Mouse (Mus musculus) adrenal gland, postnatal 4 days (tissue): ENCODE results near the gene Kcnn1. TPM values are rescaled to one million over a fixed set of nuclear protein-coding genes. Genes with fewer than 3 reads are reported as not detected.

Experiments used
- DNase-seq, 2 experiments: peaks; one replicate each; pipeline ENCODE4 v3.0.0; 2021 to 2022; ENCODE audit warnings: low spot score in 2 of 2, mixed read lengths in 2 of 2
- total RNA-seq, 2 experiments: library from RNA; stranded (reverse); gene quantifications; 2 replicates each; pipeline ENCODE4 v1.2.3; 2021

The Kcnn1 gene
- total RNA-seq, 2 experiments from 2014 or later, result 1.4 to 2.1 TPM

DNA sequence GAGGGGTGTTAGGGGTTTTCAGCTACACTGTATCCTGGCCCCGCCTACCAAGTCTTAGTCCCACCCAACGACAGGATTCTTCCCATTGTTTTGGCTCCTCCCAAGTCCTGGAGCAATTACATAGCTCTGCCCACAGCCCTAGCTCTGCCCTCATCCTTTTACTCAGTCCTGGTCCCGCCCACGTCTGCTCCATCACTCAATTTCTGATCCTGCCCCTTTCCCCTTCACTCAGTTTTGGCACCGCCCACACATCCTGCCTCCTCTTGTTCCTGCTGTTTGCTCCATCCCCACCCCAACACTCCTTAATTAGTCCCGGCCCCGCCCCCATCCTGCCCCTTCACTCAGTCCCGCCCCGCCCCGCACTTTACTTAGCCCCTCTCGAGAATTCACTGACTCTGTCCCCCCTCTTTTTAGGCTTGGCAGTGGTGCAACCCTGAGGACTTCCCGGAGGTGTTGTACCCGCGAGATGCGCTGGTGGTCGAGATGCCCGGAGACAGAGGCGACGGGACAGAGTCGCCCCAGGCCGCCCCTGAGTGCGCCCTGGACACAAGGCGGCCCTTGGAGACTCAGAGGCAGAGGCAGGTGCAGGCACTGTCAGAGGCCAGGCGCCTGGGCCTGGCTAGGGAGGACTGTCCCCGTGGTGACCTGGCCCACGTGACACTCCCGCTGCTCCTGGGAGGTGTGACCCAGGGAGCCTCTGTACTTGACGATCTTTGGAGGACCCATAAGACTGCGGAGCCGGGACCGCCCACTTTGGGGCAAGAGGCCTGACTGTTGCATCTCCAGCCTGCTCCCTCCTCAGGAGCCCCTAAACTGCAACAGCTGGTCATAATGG lies 42.7 kb downstream of the Kcnn1 start:
- no peak for DNase-seq

DNA sequence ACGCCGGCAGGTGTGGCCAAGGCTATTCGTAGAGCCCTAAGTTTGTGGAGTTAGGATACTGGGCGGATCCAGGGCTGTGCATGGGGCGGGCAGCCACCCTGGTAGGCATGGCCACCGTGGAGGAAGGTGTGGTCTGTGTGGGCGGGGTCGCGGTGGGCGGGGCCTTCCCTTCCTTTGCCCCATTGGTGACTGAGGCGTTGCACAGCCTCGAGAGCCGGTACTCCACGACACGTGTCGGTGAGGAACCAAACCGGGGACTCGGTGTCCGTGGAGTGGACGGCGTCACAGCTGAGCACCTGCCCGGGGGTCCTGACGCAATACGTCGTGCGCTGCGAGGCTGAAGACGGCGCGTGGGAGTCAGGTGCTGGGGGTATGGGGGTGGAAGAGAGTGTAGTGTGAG lies 46.4 kb downstream of the Kcnn1 start:
- no peak for DNase-seq

DNA sequence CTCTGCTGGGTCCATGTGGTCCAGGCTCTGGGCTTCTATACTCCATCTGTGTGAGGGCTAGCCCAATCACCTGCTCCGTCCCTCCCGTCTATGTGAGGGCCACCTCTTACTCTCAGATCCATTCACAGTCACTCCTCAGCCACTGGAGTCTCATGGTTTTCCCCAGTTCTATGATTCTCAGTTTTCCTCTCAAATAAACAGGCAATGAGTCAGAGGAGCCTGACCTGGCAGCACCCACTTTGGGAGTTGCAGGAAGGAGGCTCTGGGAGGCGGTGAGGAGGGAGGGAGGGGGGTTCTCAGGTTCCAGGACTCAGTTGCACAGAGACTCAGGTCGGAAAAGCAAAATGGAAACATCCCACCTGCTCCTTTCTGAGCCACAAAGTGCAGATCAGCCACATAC lies 50.2 kb downstream of the Kcnn1 start:
- no peak for DNase-seq

DNA sequence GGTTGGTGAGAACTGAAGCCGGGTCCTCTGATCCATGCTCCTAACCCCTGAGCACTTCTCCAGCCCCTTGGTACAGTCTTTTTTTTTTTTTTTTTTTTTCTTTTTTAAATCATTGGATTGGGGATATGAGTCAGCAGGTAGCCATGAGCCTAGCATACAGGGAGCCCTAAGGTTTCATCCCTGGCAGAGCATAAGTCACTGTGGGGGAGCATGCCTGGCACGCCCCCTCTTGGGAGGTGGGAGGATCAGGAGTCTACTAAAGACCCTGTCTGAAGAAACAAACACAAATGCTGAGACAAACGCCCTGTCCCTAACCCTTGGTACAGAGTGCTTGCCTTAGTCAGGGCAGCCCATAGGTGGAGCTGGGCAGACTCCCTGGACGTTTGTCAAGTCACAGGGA lies 51.0 kb downstream of the Kcnn1 start:
- DNase-seq, result no peak

DNA sequence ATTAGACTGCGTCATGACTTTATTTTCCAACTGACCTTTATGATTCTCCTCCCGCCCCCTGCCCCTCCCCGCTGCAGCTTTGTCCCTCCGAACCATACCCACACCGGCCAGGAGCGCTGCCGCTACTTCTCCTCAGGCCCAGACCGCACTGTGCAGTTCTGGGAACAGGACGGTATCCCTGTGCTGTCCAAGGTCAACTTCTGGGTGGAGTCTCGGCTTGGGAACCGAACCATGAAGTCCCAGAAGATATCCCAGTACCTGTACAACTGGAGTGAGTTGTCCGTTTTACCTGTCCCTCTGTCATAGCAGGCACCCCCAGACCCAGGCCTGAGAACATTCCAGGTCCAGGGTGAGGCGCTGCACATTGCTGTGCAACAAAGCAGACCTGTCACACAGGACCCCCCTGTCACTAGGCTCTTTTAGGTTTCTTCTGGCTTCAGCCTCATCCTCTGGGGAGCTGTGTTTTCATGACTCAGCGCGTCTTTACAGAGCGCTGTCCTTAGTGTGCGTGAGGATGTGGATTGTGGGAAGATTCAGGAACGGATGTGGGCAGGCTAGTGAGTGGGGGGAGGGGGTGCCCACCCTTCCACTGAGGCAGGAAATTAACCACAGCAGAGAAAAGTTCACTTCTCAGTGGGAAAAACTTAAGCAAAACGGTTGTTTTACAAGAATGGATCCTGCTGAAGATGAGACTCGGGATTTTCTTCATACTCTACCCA lies 51.9 kb downstream of the Kcnn1 start:
- no peak for DNase-seq

DNA sequence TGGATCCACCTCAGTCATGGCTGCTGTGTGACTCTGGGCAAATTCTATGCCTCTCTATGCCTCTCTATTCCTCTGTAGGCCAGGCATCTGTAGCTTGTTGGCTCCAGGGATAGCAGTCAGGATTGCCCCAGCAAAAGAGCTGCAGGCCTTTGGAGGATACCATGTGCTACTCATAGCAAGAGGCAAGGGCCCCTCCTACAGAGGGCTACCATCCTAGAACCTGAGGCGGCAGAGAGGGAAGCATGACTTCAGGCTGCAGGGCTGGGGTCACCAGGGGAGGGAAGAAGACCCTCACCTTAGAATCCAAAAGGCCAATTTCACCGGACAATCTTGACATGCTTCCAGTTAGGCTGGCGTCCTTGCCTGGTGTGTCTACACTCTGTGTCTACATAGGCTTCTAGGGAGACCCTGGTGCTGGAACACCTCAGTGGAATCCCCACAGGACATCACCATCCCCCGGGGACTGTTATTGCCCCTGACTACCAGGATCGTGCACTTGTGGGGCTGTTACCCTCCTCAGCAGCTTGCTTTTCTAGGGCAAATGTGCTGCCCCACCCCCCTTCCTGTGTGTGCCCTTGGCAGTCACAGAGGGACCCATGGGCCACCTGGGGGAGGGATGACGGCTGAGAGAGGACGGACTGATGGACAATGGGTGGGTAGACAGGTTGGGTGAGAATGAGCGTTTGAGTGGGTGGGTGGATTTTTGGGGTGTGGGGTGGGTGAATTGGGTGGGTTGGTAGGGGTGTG lies 53.9 kb downstream of the Kcnn1 start:
- no peak for DNase-seq

DNA sequence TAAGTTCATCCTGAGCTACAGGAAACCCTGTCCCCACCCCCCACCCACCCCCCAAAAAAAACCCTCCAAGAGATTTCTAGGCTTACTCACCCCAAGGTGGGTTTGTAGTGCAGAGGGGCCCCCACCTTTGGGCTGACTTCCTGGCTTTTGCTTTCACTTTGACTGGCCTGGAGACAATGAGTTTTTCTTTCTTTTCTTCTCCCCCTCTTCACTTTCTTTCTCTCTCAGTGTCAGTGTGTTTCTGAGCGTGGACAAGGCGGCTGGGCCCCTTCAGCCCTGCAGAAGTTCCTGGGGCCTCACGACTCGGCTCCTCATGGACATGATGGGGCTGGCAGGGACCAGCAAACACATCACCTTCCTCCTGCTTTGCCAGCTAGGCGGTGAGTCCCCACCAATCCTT lies 54.8 kb downstream of the Kcnn1 start, which contains the start of gene Il12rb1:
Gene Il12rb1, plus strand, starts transcription at position 211 of the 400 bp plus-strand sequence.
- DNase-seq, result no peak

DNA sequence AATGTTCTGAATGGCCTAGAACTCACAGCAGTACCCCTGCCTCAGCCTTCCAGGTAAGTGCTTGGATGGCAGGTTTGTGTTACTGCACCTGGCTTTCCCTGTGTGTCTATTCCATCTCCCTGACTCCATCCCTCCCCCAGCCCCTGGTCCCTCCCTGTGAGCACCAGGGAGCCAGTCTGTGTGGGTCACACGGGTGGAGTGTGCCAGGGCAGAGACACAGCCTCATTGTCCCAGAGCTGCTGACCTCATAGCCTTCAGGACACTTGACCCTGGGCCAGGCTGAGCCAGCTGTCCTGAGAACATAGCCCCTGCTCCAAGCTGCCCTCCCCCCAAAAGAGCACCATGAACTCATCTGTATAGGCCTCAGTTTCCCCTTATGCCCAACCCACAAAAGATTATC lies 55.8 kb downstream of the Kcnn1 start:
- no peak for DNase-seq

DNA sequence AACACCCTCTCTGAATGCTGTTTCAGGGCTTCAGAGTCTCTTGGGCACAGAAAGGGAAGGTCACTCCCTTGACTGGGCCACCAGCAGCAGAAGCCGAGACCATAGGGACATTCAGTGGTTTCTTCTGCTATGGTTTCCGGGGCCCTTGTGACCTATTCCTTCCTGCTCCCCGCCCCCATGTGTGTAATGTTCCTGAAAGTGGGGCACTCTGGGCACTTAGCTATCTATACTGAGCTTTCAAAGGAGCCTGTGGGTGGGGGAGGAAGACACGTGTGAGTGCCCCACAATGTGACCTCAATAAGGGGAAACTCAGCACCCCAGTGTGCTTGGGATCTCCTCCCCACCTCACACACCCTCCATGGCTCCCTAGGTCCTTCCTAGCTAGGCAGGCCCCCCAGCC lies 56.5 kb downstream of the Kcnn1 start:
- DNase-seq, result no peak

DNA sequence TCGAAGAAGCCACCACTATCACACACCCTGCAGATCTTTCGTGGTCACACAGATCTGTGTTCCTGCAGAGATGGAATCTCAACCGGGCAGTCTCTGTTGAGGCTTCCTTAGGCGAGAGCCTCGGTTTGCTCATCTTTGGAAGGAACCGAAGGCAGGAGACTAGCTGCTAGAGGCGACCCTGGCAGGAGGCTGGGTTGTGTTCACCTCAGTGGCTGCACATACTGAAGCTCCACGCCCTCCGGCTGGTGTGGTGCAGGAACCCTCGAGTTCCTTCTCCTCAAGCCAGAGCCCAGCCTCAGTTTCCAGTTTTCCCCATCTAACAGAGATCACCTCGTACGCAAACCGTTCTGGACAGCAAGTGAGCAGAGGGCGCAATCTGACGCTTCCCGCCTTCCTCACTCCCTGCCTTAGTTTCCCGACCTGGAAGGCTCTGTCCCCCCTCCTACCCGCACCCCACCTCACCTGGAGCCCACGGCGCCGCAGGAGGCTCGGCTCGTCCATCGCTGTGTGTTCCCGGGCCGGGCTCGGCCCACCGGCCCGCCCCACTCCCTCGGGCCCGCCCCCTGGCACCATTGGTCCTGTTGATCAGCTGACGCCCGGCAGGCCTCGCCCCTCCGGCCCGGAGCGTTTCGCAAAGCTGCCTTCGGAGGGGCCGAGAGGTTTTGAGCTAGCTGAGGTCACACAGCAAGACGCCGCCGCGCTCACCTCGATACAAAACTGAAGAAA lies 58.4 kb downstream of the Kcnn1 start, which contains the start of gene Mast3:
Gene Mast3, minus strand, starts transcription at position 574 of the 726 bp plus-strand sequence.
- peak; percentile 73 to 77 for DNase-seq

DNA sequence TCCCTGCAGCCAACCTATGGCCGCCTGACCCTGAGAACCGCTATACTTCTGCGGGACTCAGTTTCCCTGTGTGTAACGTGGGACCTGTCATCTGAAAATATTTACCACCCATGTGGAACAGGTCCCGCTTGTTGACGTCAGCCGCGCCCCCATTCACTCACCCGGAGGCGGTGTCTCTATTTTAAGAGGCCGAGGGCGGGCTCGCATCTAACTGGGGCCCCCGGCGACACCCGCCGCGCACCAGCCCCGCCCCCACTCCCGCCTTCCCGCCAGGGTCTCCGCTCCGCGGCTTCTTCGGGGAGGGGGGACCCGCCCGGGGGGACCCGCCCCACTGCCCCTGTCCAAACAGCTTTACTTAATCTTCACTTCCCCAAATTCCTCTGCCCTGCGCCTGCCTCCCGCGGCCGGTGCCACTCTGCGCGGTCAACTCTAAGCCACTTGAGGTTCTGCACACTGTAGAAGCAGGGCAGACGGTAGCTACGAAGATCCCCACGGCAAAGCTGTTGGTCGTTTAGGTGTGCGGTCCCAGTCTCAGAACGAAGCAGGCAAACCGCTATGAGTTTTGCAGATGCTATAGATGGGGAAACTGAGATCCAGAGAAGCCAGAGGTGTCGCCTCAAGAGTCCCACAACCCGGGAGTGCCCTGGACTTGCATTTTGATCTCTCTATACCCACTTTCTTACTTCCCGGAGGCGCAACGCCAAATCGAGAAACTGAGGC lies 59.1 kb downstream of the Kcnn1 start:
- DNase-seq, result no peak

DNA sequence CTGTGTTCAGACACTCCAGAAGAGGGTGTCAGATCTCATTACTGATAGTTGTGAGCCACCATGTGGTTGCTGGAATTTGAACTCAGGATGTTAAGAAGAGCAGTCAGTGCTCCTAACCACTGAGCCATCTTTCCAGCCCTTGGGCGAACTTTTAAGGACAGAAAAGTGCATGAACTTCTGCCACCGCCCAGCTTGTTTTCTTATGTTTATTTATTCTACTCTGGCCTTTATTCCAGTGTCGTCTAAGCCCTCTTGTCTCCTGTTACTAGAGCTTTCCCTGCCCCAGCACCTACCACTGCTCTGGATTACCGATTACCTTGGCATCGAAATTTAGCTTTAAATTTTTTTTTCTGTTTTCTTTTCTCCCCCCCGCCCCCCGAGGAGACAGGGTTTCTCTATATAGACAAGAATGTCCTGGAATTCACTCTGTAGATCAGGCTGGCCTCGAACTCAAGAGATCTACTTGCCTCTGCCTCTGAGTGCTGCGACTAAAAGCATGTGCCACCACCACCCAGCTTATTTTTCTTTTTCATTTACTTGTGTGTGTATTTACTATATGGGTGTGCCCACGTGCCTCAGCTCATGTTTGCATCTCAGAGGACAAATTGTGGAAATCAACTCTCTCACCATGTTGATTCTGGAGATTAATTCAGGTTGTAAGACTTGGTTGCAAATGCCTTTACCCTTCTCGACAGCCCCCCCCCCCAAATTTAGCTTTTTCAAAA lies 60.1 kb downstream of the Kcnn1 start:
- no peak for DNase-seq

DNA sequence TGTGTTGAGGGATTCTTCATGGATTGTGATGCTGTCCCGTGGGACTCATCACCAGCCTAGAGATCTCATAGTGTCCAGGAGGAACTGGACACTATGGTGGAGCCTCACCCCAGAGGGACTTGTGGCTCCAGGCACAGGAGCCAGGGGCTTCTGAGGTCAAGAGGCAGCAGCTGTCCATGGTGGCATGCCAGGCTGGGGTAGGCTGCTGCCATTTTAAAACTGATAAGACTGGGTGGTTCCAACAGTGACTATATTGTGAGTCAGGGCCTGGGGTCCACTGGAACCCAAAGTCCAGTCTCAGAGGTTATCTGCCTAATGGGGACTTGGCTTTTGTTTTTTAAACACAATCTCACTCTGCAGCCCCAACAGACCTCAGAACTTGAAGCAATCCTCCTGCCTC lies 61.2 kb downstream of the Kcnn1 start:
- no peak for DNase-seq

DNA sequence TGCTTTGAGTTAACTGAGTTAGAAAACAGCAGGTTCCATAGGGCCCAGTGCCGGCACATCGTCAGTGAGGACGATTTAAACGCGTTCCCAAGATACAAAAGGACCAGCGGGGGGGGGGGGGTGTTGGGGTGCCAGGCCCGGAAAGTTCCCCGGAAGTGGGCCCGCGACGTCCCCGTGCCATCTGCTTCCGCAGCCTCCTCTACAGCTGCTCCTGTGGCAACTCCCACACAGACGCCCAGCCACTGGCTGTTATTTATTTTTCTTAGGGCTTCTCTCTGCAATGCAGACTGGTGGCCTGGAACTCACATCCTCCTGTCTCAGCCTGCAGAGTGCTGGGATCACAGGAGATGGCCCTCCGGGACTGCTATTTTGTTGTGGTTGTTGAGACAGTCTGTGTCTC lies 61.9 kb downstream of the Kcnn1 start:
- DNase-seq, result no peak

DNA sequence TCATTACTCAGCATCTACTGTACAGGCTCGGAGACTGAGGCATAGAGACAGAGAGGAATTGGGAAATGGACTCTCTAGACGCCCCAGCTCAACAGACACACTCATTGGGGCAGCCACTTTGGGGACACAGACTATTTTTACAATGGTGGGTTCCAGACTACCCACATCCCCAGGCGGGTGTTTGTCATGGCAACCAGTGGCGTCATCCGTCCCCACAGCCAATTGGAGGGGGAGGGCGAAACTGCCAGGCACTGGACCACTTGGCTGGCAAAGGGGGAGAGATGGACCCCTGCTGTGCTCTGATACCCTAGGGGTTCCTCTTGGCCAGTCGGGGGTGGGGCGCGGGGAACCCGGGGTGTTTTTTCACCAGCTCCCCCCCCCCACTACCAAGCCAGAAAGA lies 62.4 kb downstream of the Kcnn1 start:
- no peak for DNase-seq

DNA sequence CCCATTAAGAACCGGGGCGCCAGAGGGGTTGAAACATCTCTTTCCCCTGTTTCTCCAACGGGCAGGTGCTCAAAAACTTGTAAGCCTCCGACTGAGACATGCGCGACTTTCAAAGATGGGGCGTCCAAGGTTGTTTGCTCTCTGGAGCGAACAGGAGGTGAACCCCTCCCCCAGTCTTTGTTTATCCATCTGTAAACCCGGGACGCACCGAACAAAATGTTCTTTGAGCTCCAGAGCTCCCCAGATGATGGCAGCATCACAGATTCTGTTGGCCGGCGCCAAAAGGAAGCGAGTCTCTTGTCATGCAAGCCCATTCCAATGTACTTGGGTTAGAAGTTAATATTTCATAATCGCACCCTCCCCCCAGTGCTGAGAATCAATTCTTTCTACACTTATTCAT lies 64.8 kb downstream of the Kcnn1 start:
- no peak for DNase-seq

DNA sequence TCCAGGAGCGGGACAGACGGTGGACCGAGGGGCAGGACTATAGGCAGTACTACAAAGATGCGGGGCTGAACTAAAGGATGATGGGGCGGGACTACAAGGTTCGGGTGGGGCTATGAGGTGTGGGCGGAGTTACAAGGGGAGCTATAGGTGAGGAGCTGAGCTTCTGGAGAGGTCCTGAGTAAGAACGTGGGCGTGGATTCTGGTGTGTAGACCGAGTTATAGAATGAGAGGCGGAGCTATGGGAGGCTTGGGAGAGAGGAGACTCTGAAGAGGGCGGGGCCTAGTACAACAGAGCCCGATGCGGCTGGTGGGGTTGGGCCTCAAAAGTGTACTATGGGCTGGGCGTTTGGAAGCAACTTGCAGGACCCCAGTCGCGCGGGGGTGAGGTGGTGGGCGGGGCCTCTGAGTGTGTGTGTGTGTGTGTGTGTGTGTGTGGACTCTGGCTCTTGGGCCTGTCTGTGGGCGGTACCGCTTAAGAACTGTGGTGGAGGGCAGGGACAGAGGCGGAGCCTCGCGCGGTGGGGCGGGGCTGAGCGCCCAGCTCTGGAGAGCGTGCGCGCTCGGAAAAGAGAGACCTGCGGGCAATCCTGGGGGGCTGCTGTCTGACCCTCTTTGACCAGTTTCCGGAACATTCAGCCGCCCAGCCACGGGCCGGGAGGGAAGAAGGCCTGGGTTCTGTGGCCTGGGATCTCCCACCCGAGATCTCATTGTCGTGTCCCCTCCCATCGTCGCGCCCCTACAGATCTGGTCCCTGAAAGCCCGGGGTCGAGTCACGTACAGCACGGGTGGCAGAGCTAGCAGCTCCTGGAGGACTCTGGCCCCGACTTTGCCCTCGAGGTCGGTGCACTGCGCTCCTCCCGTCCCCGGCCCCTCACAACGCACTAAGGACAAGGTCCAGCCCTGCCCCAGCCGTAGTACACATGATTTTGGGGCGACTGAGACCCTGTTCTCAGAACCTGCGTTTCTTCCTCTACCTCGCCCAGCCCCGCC lies 65.7 kb downstream of the Kcnn1 start:
- DNase-seq, result peak; percentile 63 to 82

DNA sequence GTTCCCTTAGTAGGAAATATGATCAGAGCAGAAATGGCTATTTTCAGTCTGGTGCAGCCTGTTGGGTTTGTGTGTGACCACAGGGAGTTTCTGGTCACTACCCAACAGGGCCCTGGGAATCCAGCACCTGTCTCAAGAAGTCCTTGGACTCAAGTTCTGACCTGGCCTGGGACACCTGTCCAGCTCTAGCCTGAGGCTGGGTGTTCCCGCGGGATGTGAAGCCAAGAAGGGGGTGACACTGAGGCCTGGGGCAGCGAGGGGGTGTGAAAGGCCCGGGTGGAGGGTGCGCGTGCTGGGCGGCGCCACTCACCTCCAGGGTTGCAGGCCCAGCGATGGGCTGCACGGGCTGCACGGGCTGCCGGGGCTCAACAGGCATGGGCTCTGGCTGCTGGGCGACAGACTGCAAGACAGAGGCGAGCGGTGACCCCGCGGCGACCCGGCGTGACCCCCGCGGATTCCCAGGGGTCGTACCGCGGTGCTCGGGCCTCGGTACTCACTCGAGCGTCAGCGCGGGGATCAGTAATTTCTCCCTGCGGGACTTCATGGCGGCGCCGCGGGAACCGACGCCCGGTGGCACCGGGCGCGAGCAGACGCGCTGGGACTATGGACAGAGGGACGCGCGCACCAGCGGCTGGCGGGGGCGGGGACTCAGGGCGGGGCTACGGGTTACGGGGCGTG lies 66.5 kb downstream of the Kcnn1 start:
- peak in 1 of 2 experiments; percentile 78 for DNase-seq
